Mouse (Mus musculus) neural tube, embryonic 15.5 days (tissue): ENCODE measurements around the gene D130043K22Rik. TPM values are rescaled to one million over a fixed set of nuclear protein-coding genes. Genes with fewer than 3 reads are reported as not detected.
A peak's percentile ranks its signal among the peaks of the same experiment; 100 is the strongest.

Experiments
- ATAC-seq: fragments of 200-750 bp; cut with Nextera tagmentation; 2 replicates; pipeline ENCODE4 v1.8.0; 2017; ENCODE audit warnings: mild to moderate bottlenecking, moderate TSS enrichment, moderate library complexity; ENCODE audit not compliant: low FRiP score
- H3K27ac ChIP-seq: fragments of 300-500 bp; sonication (generic); replicated peaks from 2 replicates; pipeline ENCODE4 v1.5.1; 2015; ENCODE audit warnings: mild to moderate bottlenecking, inconsistent platforms
- H3K27me3 ChIP-seq: fragments of 300-500 bp; sonication (generic); replicated peaks from 2 replicates; pipeline ENCODE4 v1.6.1; 2015; ENCODE audit warnings: inconsistent platforms
- H3K36me3 ChIP-seq: fragments of 300-500 bp; sonication (generic); 2 replicates; pipeline ENCODE4 v1.6.1; 2015; ENCODE audit warnings: inconsistent platforms
- H3K4me1 ChIP-seq: fragments of 300-500 bp; sonication (generic); 2 replicates; pipeline ENCODE4 v1.6.1; 2015; ENCODE audit warnings: inconsistent platforms
- H3K4me2 ChIP-seq: fragments of 300-500 bp; sonication (generic); 2 replicates; pipeline ENCODE4 v1.6.1; 2015; ENCODE audit warnings: inconsistent platforms, mild to moderate bottlenecking, moderate library complexity
- H3K4me3 ChIP-seq: fragments of 300-500 bp; sonication (generic); replicated peaks from 2 replicates; pipeline ENCODE4 v1.5.1; 2015; ENCODE audit warnings: mild to moderate bottlenecking, inconsistent platforms
- H3K9ac ChIP-seq: fragments of 300-500 bp; sonication (generic); replicated peaks from 2 replicates; pipeline ENCODE4 v1.6.1; 2015; ENCODE audit warnings: mild to moderate bottlenecking, inconsistent platforms
- H3K9me3 ChIP-seq: fragments of 300-500 bp; sonication (generic); replicated peaks from 2 replicates; pipeline ENCODE4 v1.6.1; 2016; ENCODE audit warnings: inconsistent platforms
- WGBS: fragments of 180-500 bp; shearing (Covaris S2); methylation state at CpG from one replicate; pipeline ENCODE4 v1.1.7; 2015; ENCODE audit warnings: mixed read lengths; 5-methylcytosine and 5-hydroxymethylcytosine counted together
- polyA plus RNA-seq: library from polyadenylated mRNA; unstranded; fragments of >200 nt; fragmentation: Nextera tagmentation; extraction: Ambion mirVana; gene quantifications from 2 replicates; pipeline ENCODE4 v1.2.1, GENCODE M21; 2015

D130043K22Rik gene
- polyA plus RNA-seq, 1 experiment from 2014 or later = 7.7 TPM

GRCm38 (mm10) chr13:24906831-24907570 is 62.1 kb downstream of the D130043K22Rik start:
- no peak for ATAC-seq
- 78% methylated on average over 11 of the region's 11 CpGs for WGBS
- no peak overlapping the region for H3K4me2 ChIP-seq
- H3K9me3 ChIP-seq = no peaks in the 10 kb centered on the region
- H3K27me3 ChIP-seq = no peaks in the 10 kb centered on the region
- peaks cover 21% of the 10 kb centered on the region for H3K36me3 ChIP-seq
- no peaks in the 10 kb centered on the region for H3K4me1 ChIP-seq
- no peak overlapping the region for H3K9ac ChIP-seq
- H3K4me3 ChIP-seq = no peak overlapping the region
- H3K27ac ChIP-seq = no peak overlapping the region

GRCm38 (mm10) chr13:24909112-24909511 is 64.2 kb downstream of the D130043K22Rik start:
- H3K9me3 ChIP-seq = no peaks in the 10 kb centered on the region
- 95% methylated on average over 1 of the region's 1 CpGs for WGBS

GRCm38 (mm10) chr13:24913576-24913975 is 68.6 kb downstream of the D130043K22Rik start:
- Histone ChIP-seq H3K27ac (no peak overlapping the region), H3K9ac (no peak overlapping the region), H3K4me2 (no peak overlapping the region), H3K4me1 (no peaks in the 10 kb centered on the region), H3K36me3 (peaks cover 70% of the 10 kb centered on the region), H3K4me3 (no peak overlapping the region), H3K27me3 (no peaks in the 10 kb centered on the region), H3K9me3 (no peaks in the 10 kb centered on the region)
- no peak for ATAC-seq
- 96% methylated on average over 7 of the region's 7 CpGs for WGBS

More at GRCm38 (mm10) chr13:24909112-24909511, 64.2 kb downstream of the D130043K22Rik start:
- Histone ChIP-seq H3K36me3 (peaks cover 33% of the 10 kb centered on the region), H3K27ac (no peak overlapping the region), H3K4me1 (no peaks in the 10 kb centered on the region), H3K4me2 (no peak overlapping the region), H3K9ac (no peak overlapping the region), H3K27me3 (no peaks in the 10 kb centered on the region), H3K4me3 (no peak overlapping the region)
- ATAC-seq = no peak

- H3K4me3 ChIP-seq = no peak overlapping the region
- H3K36me3 ChIP-seq = peaks cover 75% of the 10 kb centered on the region
- no peak for ATAC-seq
- H3K9ac ChIP-seq = no peak overlapping the region
- no peaks in the 10 kb centered on the region for H3K9me3 ChIP-seq
- no peak overlapping the region for H3K4me2 ChIP-seq
- 92% methylated on average over 4 of the region's 4 CpGs for WGBS
- no peak overlapping the region for H3K27ac ChIP-seq
- no peaks in the 10 kb centered on the region for H3K27me3 ChIP-seq
- H3K4me1 ChIP-seq = no peaks in the 10 kb centered on the region
Observed at GRCm38 (mm10) chr13:24914915-24915314, 70.0 kb downstream of the D130043K22Rik start.

GRCm38 (mm10) chr13:24915831-24916230 is 70.9 kb downstream of the D130043K22Rik start:
- H3K4me2 ChIP-seq = no peak overlapping the region
- H3K27me3 ChIP-seq = no peaks in the 10 kb centered on the region
- no peak for ATAC-seq
- no peaks in the 10 kb centered on the region for H3K4me1 ChIP-seq
- no peak overlapping the region for H3K4me3 ChIP-seq
- H3K36me3 ChIP-seq = peaks cover 66% of the 10 kb centered on the region
- no peak overlapping the region for H3K27ac ChIP-seq
- WGBS = 79% methylated on average over 13 of the region's 13 CpGs
- H3K9me3 ChIP-seq = no peaks in the 10 kb centered on the region
- no peak overlapping the region for H3K9ac ChIP-seq

GRCm38 (mm10) chr13:24920333-24920977 is 75.5 kb downstream of the D130043K22Rik start:
- Histone ChIP-seq H3K4me3 (no peak overlapping the region), H3K4me1 (no peaks in the 10 kb centered on the region), H3K36me3 (peaks cover 72% of the 10 kb centered on the region), H3K27me3 (no peaks in the 10 kb centered on the region), H3K27ac (no peak overlapping the region), H3K4me2 (no peak overlapping the region), H3K9me3 (no peaks in the 10 kb centered on the region), H3K9ac (no peak overlapping the region)
- peak; percentile 79; the same call in 1 of the 2 replicates for ATAC-seq
- 30% methylated on average over 5 of the region's 5 CpGs for WGBS

GRCm38 (mm10) chr13:24921281-24921680 is 76.3 kb downstream of the D130043K22Rik start:
- Histone ChIP-seq H3K4me1 (no peaks in the 10 kb centered on the region), H3K4me3 (no peak overlapping the region), H3K9me3 (no peaks in the 10 kb centered on the region), H3K27ac (no peak overlapping the region), H3K4me2 (no peak overlapping the region), H3K27me3 (no peaks in the 10 kb centered on the region), H3K9ac (no peak overlapping the region), H3K36me3 (peaks cover 69% of the 10 kb centered on the region)
- 87% methylated on average over 6 of the region's 6 CpGs for WGBS
- no peak for ATAC-seq

DNA sequence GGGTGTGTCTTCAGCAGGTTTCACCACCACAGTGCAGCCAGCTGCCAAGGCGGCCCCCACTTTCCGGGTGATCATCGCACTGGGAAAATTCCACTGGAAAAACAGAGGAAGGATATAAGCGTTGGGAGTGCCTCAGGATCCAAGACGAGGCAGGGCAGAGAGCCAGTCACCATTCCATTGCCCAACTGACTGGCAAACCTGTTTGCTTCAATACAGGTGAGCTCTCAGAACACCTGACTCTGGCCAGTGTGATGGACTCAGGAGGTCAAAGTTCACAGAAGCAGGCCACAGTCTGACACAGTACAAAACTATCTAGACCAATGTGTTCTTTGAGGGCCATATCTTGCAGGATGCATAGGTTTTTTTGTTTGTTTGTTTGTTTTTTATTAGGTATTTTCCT is 79.1 kb downstream of the D130043K22Rik start:
- no peak overlapping the region for H3K9ac ChIP-seq
- no peaks in the 10 kb centered on the region for H3K4me1 ChIP-seq
- no peak for ATAC-seq
- no peak overlapping the region for H3K4me3 ChIP-seq
- WGBS = 89% methylated on average over 5 of the region's 5 CpGs
- no peaks in the 10 kb centered on the region for H3K9me3 ChIP-seq
- H3K27ac ChIP-seq = no peak overlapping the region
- no peak overlapping the region for H3K4me2 ChIP-seq
- H3K36me3 ChIP-seq = peaks cover 49% of the 10 kb centered on the region
- H3K27me3 ChIP-seq = no peaks in the 10 kb centered on the region

- Histone ChIP-seq H3K36me3 (peaks cover 4% of the 10 kb centered on the region; the same call in 1 of the 2 replicates), H3K9me3 (no peaks in the 10 kb centered on the region), H3K9ac (no peak overlapping the region), H3K27ac (no peak overlapping the region), H3K4me3 (no peak overlapping the region), H3K27me3 (no peaks in the 10 kb centered on the region), H3K4me1 (peaks cover 7% of the 10 kb centered on the region; the same call in 1 of the 2 replicates), H3K4me2 (no peak overlapping the region)
- no peak for ATAC-seq
Observed at GRCm38 (mm10) chr13:24930591-24930990, 85.7 kb downstream of the D130043K22Rik start.

- Histone ChIP-seq H3K4me1 (peaks cover 27% of the 10 kb centered on the region), H3K27me3 (no peaks in the 10 kb centered on the region), H3K4me2 (no peak overlapping the region), H3K36me3 (no peaks in the 10 kb centered on the region), H3K9ac (no peak overlapping the region), H3K27ac (no peak overlapping the region), H3K9me3 (no peaks in the 10 kb centered on the region), H3K4me3 (no peak overlapping the region)
- no peak for ATAC-seq
- WGBS = 93% methylated on average over 7 of the region's 7 CpGs
Observed at GRCm38 (mm10) chr13:24933199-24933598, 88.3 kb downstream of the D130043K22Rik start.

GRCm38 (mm10) chr13:24936772-24937107 is 91.8 kb downstream of the D130043K22Rik start:
- peak overlapping the region; percentile 90 for H3K9ac ChIP-seq
- peak overlapping the region; percentile 72 for H3K4me2 ChIP-seq
- H3K4me3 ChIP-seq = peak overlapping the region; percentile 95
- peak; percentile 46 for ATAC-seq
- no peaks in the 10 kb centered on the region for H3K9me3 ChIP-seq
- no peaks in the 10 kb centered on the region for H3K27me3 ChIP-seq
- H3K27ac ChIP-seq = peak overlapping the region; percentile 91; the same call in 1 of the 2 replicates
- H3K36me3 ChIP-seq = no peaks in the 10 kb centered on the region
- peaks cover 36% of the 10 kb centered on the region for H3K4me1 ChIP-seq
- WGBS = 40% methylated on average over 5 of the region's 5 CpGs
